Mouse (Mus musculus) heart, embryonic 10.5 days (tissue): ENCODE results near the gene Flywch1. TPM values are rescaled to one million over a fixed set of nuclear protein-coding genes. Genes with fewer than 3 reads are reported as not detected.

Experiments
- DNase-seq: peaks from one replicate; pipeline ENCODE4 v3.0.0-alpha.2; 2017; ENCODE audit warnings: low spot score
- H3K27ac ChIP-seq: fragments of 300-500 bp; sonication (generic); 2 replicates; pipeline ENCODE4 v1.5.1; 2016; ENCODE audit warnings: mild to moderate bottlenecking
- H3K27me3 ChIP-seq: fragments of 300-500 bp; sonication (generic); 2 replicates; pipeline ENCODE4 v1.6.1; 2016; ENCODE audit warnings: mild to moderate bottlenecking; ENCODE audit not compliant: poor library complexity, insufficient read depth, severe bottlenecking
- H3K36me3 ChIP-seq: fragments of 300-500 bp; sonication (generic); 2 replicates; pipeline ENCODE4 v1.6.1; 2016; ENCODE audit warnings: mild to moderate bottlenecking, moderate library complexity
- H3K4me1 ChIP-seq: fragments of 300-500 bp; sonication (generic); 2 replicates; pipeline ENCODE4 v1.6.1; 2016; ENCODE audit warnings: mild to moderate bottlenecking
- H3K4me3 ChIP-seq: fragments of 300-500 bp; sonication (generic); 2 replicates; pipeline ENCODE4 v1.5.1; 2016; ENCODE audit warnings: mild to moderate bottlenecking, moderate library complexity
- H3K9me3 ChIP-seq: fragments of 300-500 bp; sonication (generic); 2 replicates; pipeline ENCODE4 v1.6.1; 2016; ENCODE audit warnings: mild to moderate bottlenecking, moderate library complexity
- WGBS: fragments of 180-500 bp; shearing (Covaris S2); methylation state at CpG from one replicate; pipeline ENCODE4 v1.1.7; 2016; 5-methylcytosine and 5-hydroxymethylcytosine counted together
- polyA plus RNA-seq: library from polyadenylated mRNA; unstranded; fragments of >200 nt; fragmentation: Nextera tagmentation; extraction: Ambion mirVana; gene quantifications from 2 replicates; pipeline ENCODE4 v1.2.1, GENCODE M21; 2016

Gene Flywch1
- 97.9 and 117 TPM in 2 replicates for polyA plus RNA-seq

DNA sequence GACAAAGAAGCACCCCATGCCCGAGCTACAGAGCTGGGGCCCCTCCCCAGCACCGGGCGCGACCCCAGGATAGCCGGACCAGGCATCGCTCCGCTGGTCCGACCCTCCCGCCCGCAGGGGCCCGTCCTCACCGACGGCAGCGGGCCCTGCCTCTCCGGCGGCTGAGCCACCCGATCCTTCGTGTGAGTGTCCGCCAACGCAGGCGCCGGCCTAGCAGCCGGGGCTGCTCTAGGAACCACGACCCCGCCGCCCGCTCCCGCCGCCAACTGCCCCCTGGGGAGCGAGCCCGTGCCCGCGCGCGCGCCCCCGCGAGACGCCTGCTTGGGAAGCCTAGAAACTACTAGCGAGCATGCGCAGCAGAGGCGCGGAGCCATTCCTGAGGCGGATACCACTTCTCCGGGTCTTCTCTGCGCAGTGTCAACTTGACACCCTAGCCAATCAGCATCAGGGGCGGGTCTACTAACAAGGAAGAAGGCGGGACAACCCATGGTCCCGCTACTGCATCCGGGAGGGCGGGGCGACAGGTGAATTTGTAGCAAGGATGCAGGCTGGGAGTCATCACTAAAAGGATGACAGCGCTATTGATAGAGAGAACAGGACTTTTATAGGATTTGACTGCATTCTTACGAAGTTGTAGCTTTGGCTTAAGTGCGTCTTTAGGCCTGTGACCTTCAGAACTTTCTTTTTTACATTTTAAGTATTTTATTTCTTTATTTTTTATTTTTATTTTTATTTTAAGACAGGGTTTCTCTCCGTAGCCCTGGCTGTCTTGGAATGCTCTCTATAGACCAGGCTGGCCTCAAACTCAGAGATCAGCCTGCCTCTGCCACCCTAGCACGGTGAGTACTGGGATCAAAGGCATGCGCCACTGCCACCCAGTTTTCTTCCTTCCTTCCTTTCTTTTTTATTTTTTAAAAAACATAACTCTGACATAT is at the start of gene Flywch1:
Flywch1 (minus strand) TSS at position 319 of the 935 bp plus-strand sequence.
- H3K27me3 ChIP-seq, result no peaks in the 10 kb centered on the region
- H3K27ac ChIP-seq, result peak within 1 kb of the TSS; percentile 95
- H3K9me3 ChIP-seq, result no peaks in the 10 kb centered on the region
- peaks cover 15% of the 10 kb centered on the region for H3K4me1 ChIP-seq
- H3K36me3 ChIP-seq, result peaks cover 17% of the 10 kb centered on the region
- peak; percentile 99 for DNase-seq
- peak within 1 kb of the TSS; percentile 84 for H3K4me3 ChIP-seq
- 3% methylated on average over 45 of the region's 58 CpGs for WGBS

DNA sequence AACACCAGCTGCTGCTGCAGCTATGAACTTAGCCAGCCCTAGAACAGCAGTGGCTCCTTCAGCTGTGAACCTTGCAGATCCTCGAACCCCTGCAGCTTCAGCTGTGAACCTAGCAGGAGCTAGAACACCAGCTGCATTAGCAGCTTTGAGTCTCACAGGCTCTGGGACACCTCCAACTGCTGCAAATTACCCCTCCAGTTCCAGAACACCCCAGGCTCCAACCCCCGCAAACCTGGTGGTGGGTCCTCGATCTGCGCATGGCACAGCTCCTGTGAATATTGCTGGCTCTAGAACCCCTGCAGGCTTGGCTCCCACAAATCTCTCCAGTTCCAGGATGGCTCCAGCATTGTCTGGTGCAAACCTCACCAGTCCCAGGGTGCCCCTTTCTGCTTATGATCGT is 49.3 kb upstream of the Flywch1 start:
- Histone ChIP-seq H3K4me3 (no peak overlapping the region; the same call in 1 of the 2 replicates), H3K27ac (no peak overlapping the region; the same call in 1 of the 2 replicates), H3K4me1 (peaks cover 12% of the 10 kb centered on the region; the same call in 1 of the 2 replicates), H3K27me3 (no peaks in the 10 kb centered on the region), H3K9me3 (peaks cover 8% of the 10 kb centered on the region; the same call in 1 of the 2 replicates), H3K36me3 (peaks cover 100% of the 10 kb centered on the region)
- WGBS, result 97% methylated on average over 5 of the region's 5 CpGs
- no peak for DNase-seq

- H3K4me3 ChIP-seq, result no peak overlapping the region
- no peak for DNase-seq
- H3K4me1 ChIP-seq, result peaks cover 12% of the 10 kb centered on the region; the same call in 1 of the 2 replicates
- H3K27ac ChIP-seq, result no peak overlapping the region
- 97% methylated on average over 25 of the region's 25 CpGs for WGBS
- peaks cover 12% of the 10 kb centered on the region; the same call in 1 of the 2 replicates for H3K9me3 ChIP-seq
- H3K27me3 ChIP-seq, result no peaks in the 10 kb centered on the region
- peaks cover 100% of the 10 kb centered on the region for H3K36me3 ChIP-seq
Observed at GRCm38 (mm10) chr17:23819235-23819634, 47.8 kb upstream of the Flywch1 start.

- Histone ChIP-seq H3K27ac (no peak overlapping the region), H3K4me1 (peaks cover 12% of the 10 kb centered on the region; the same call in 1 of the 2 replicates), H3K36me3 (peaks cover 100% of the 10 kb centered on the region), H3K27me3 (no peaks in the 10 kb centered on the region), H3K9me3 (peaks cover 12% of the 10 kb centered on the region; the same call in 1 of the 2 replicates), H3K4me3 (no peak overlapping the region)
- 94% methylated on average over 8 of the region's 8 CpGs for whole genome bisulfite sequencing
- no peak for DNase-seq
Observed at GRCm38 (mm10) chr17:23818579-23818978, 47.2 kb upstream of the Flywch1 start.

- Histone ChIP-seq H3K4me3 (no peak overlapping the region), H3K9me3 (peaks cover 12% of the 10 kb centered on the region; the same call in 1 of the 2 replicates), H3K36me3 (peaks cover 99% of the 10 kb centered on the region), H3K27ac (no peak overlapping the region), H3K27me3 (no peaks in the 10 kb centered on the region), H3K4me1 (no peaks in the 10 kb centered on the region)
- WGBS, result 98% methylated on average over 16 of the region's 16 CpGs
- no peak for DNase-seq
Observed at GRCm38 (mm10) chr17:23815641-23816040, 44.2 kb upstream of the Flywch1 start.

- H3K27ac ChIP-seq, result no peak overlapping the region
- peaks cover 62% of the 10 kb centered on the region for H3K36me3 ChIP-seq
- peaks cover 16% of the 10 kb centered on the region for H3K4me1 ChIP-seq
- H3K27me3 ChIP-seq, result no peaks in the 10 kb centered on the region
- H3K4me3 ChIP-seq, result no peak overlapping the region
- DNase-seq, result no peak
- no peaks in the 10 kb centered on the region for H3K9me3 ChIP-seq
- 93% methylated on average over 3 of the region's 3 CpGs for WGBS
Observed at GRCm38 (mm10) chr17:23807918-23808317, 36.5 kb upstream of the Flywch1 start.

DNA sequence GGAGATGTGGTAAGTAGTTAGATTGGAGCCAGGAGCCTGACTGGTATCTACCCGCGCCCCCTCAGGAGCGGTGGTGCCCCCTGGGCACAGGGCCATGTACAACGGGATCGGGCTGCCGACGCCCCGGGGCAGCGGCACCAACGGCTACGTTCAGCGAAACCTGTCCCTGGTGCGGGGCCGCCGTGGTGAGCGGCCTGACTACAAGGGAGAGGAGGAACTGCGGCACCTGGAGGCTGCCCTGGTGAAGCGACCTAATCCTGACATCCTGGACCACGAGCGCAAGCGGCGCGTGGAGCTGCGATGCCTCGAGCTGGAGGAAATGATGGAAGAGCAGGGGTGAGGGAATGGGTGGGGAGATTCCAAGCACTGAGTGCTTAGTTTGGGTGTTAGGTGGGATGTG is 35.5 kb upstream of the Flywch1 start:
- 85% methylated on average over 25 of the region's 25 CpGs for WGBS
- no peak for DNase-seq
- Histone ChIP-seq H3K4me3 (peak overlapping the region; percentile 23; the same call in 1 of the 2 replicates), H3K4me1 (peaks cover 19% of the 10 kb centered on the region), H3K36me3 (peaks cover 52% of the 10 kb centered on the region), H3K27ac (no peak overlapping the region), H3K27me3 (no peaks in the 10 kb centered on the region), H3K9me3 (no peaks in the 10 kb centered on the region)

DNA sequence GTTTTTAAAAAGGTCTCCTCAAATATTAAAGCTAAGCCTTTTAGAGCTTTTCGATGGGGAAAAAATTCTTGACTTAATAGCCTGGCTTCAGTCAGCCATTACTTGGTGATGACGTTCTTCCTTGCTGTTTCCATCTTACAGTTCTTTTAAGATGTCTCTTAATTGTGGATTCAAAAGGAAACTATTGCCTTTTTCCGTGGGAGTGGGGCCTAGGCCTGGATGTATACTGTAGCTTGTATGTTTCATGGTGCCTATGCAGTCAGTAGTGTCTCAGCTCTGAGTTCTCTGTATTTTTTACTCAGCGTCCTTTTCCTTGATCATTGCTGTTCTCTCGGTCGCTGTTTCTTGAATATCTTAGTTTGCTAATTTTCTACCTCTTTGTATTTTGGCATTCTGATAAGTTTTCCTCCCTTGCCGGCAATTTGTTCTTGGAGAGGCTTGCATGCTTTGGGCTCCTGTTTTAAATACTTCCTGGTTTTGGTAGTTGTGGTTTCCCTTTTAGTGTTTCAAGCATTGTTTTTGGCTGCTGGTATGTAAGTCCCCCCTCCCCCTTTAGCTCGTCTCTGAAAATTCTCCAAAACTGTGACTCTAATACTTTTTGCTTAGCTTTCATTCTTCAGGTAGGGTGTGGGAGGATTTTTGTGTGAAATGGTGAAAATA is 33.2 kb upstream of the Flywch1 start:
- Histone ChIP-seq H3K4me1 (peaks cover 22% of the 10 kb centered on the region), H3K36me3 (peaks cover 28% of the 10 kb centered on the region), H3K27me3 (no peaks in the 10 kb centered on the region), H3K27ac (peak overlapping the region; percentile 98), H3K9me3 (no peaks in the 10 kb centered on the region), H3K4me3 (peak overlapping the region; percentile 98)
- 5% methylated on average over 8 of the region's 8 CpGs for WGBS
- no peak for DNase-seq

DNA sequence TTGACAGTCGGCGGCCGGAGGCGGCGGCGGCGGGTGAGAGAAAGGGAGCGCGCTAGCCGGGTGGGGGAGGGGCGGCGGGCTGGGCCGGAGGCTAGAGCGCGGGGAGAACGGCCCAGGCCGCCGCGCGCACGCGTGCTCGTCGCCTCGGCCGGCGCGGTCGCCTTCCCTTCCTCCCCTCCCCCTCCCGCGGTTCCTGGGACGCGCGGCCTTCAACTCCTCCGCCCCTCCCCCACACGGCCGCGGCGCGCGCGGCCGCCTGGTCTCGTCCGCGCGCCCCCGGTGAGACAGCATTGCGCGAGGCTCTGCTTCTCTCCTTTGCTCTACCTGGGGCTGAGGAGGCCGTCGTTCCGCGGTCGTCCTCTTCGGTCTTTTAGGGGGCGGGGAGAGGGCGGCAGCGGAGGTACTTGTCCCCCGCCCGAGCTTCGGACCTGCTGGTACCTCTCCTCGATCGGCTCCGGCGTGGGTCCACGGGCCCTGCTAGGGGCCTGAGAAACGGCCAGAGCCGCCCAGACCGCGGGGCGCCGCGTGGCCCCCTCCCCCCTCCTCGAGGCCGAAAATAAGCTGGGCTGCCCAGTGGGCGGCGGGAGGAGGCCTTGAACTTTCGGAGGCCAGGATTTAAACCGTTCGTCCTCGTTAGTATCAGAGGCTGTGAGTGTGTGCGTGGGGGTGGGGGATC is 32.1 kb upstream of the Flywch1 start:
- H3K27ac ChIP-seq, result peak overlapping the region; percentile 98
- H3K4me1 ChIP-seq, result peaks cover 22% of the 10 kb centered on the region
- H3K27me3 ChIP-seq, result no peaks in the 10 kb centered on the region
- no peaks in the 10 kb centered on the region for H3K9me3 ChIP-seq
- peak overlapping the region; percentile 98 for H3K4me3 ChIP-seq
- peak; percentile 92 for DNase-seq
- under 1% methylated on average over 76 of the region's 83 CpGs for WGBS
- H3K36me3 ChIP-seq, result peaks cover 18% of the 10 kb centered on the region

GRCm38 (mm10) chr17:23802746-23803365 is 31.5 kb upstream of the Flywch1 start:
- WGBS, result under 1% methylated on average over 60 of the region's 60 CpGs
- peak overlapping the region; percentile 98 for H3K27ac ChIP-seq
- H3K36me3 ChIP-seq, result peaks cover 13% of the 10 kb centered on the region
- peaks cover 22% of the 10 kb centered on the region for H3K4me1 ChIP-seq
- peak; percentile 99 for DNase-seq
- no peaks in the 10 kb centered on the region for H3K27me3 ChIP-seq
- H3K4me3 ChIP-seq, result peak overlapping the region; percentile 98
- no peaks in the 10 kb centered on the region for H3K9me3 ChIP-seq

- Histone ChIP-seq H3K4me1 (peaks cover 16% of the 10 kb centered on the region; the same call in 1 of the 2 replicates), H3K27ac (no peak overlapping the region), H3K9me3 (no peaks in the 10 kb centered on the region), H3K4me3 (no peak overlapping the region), H3K36me3 (peaks cover 4% of the 10 kb centered on the region; the same call in 1 of the 2 replicates), H3K27me3 (no peaks in the 10 kb centered on the region)
- 93% methylated on average over 10 of the region's 10 CpGs for WGBS
- no peak for DNase-seq
Observed at GRCm38 (mm10) chr17:23801627-23802026, 30.2 kb upstream of the Flywch1 start.

- H3K27me3 ChIP-seq, result no peaks in the 10 kb centered on the region
- no peak overlapping the region for H3K4me3 ChIP-seq
- peaks cover 4% of the 10 kb centered on the region; the same call in 1 of the 2 replicates for H3K36me3 ChIP-seq
- H3K4me1 ChIP-seq, result peaks cover 5% of the 10 kb centered on the region; the same call in 1 of the 2 replicates
- no peak for DNase-seq
- 68% methylated on average over 7 of the region's 7 CpGs for WGBS
- H3K9me3 ChIP-seq, result no peaks in the 10 kb centered on the region
- H3K27ac ChIP-seq, result no peak overlapping the region
Observed at GRCm38 (mm10) chr17:23797316-23797715, 25.9 kb upstream of the Flywch1 start.
